Mouse (Mus musculus) macrophage (primary cell): ENCODE measurements around the gene Map2. TPM values are rescaled to one million over a fixed set of nuclear protein-coding genes. Genes with fewer than 3 reads are reported as not detected.

Source experiments
- H3K27ac ChIP-seq: fragments of 350-480 bp; formaldehyde crosslinking; 2 replicates; pipeline ENCODE4 v1.9.0; 2021
- H3K36me3 ChIP-seq: fragments of 350-480 bp; formaldehyde crosslinking; 2 replicates; pipeline ENCODE4 v1.9.0; 2021; ENCODE audit errors: inconsistent target
- H3K4me3 ChIP-seq: fragments of 350-480 bp; formaldehyde crosslinking; 2 replicates; pipeline ENCODE4 v1.9.0; 2021; ENCODE audit errors: inconsistent target
- H3K79me2 ChIP-seq: fragments of 350-480 bp; formaldehyde crosslinking; 2 replicates; pipeline ENCODE4 v1.9.0; 2021; ENCODE audit errors: inconsistent target
- WGBS: methylation state at CpG from one replicate; pipeline ENCODE4 v1.1.7; 2026; ENCODE audit warnings: inconsistent platforms; ENCODE audit not compliant: missing documents; 5-methylcytosine and 5-hydroxymethylcytosine counted together
- polyA plus RNA-seq: library from polyadenylated mRNA; stranded (reverse); fragments of 250-400 nt; gene quantifications from 3 replicates; pipeline ENCODE4 v1.2.4, GENCODE M21; 2018; ENCODE audit warnings: inconsistent platforms

The Map2 gene
- polyA plus RNA-seq, 1 experiment from 2014 or later, result 0.13 TPM

DNA sequence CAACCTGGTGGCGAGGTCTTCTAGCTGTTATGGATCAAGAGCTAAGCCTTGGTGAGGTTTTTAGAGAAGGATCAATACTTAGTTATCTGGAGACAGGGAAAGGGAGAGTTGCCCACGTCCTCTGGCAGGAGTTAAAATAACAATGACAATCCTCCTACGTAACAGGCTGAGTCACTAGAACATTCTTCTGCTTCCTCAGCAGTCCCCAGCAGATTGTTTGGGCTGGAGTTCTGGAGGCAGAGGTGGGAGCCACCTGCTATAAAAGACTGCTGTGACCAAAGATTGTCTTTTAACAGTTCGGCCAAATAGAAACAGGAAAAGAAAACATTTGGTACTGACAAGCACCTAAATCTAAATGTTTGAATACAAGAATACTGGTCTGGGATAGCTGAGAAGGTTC, 190.5 kb downstream of the Map2 start:
- H3K79me2 ChIP-seq, result no peaks in the 10 kb centered on the region
- 67% methylated on average over 4 of the region's 4 CpGs for WGBS
- no peak overlapping the region for H3K27ac ChIP-seq
- no peak overlapping the region for H3K4me3 ChIP-seq
- no peaks in the 10 kb centered on the region for H3K36me3 ChIP-seq

DNA sequence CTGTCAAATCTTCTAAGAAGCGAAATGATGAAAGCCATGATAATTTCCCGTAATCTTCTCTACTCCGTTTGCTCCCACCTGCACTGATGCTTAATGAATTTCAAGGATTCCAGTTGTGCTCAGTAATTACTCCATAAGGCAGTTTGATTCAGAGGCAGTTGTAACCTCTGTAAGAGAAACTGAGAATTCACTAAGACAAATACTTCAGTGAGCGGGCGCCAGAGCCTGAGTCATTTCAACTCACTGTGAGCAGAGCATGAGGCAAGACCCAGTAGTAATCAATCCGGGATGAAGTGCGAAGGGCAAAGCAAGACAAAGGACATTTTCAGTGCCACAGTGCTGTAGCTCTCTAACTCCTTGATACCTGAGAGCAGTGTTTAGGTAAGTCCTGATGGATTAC, 194.4 kb downstream of the Map2 start:
- Histone ChIP-seq H3K27ac (no peak overlapping the region), H3K4me3 (no peak overlapping the region), H3K36me3 (no peaks in the 10 kb centered on the region), H3K79me2 (no peaks in the 10 kb centered on the region)
- 88% methylated on average over 7 of the region's 7 CpGs for WGBS

DNA sequence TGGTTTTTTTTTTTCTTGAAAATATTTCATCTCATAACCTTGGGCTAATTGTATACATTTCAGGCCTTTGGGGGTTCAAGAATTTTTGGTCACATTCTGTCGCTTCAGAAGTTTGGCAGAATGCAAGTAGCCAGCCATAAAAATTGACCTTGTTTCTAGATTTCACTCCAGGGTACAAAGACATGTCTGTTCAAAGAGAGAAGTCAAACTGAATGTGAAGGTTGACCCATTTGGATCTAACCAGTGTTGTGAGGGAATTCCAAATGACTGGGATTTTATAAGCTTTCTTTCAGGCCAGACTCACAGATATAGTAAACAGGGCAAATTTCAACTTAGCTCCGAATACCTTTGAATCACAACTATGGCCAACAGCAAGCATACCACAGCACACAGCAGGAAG, 196.3 kb downstream of the Map2 start:
- no peak overlapping the region for H3K27ac ChIP-seq
- H3K79me2 ChIP-seq, result no peaks in the 10 kb centered on the region
- H3K4me3 ChIP-seq, result no peak overlapping the region
- 89% methylated on average over 2 of the region's 2 CpGs for WGBS
- H3K36me3 ChIP-seq, result no peaks in the 10 kb centered on the region

DNA sequence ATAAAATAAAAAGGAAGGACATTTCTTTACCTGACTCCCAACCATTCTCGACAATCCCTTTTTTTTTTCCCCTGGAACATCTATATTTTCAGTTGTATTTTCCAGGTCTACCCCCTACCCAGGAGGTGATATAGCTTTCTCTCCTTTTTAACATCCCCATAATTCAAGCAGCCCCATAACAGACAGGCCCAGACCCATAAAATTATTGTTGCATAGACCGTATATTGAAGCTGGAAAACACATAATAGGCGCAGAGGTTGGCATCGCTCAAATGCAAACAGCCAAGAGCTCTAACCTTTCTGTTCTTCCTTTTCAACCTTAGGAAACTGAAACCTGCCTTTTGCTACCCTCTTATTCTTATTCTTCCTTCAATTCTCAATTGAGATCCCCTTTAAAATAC, 211.2 kb downstream of the Map2 start:
- Histone ChIP-seq H3K4me3 (no peak overlapping the region), H3K27ac (no peak overlapping the region), H3K36me3 (no peaks in the 10 kb centered on the region), H3K79me2 (no peaks in the 10 kb centered on the region)
- WGBS, result 97% methylated on average over 3 of the region's 4 CpGs

DNA sequence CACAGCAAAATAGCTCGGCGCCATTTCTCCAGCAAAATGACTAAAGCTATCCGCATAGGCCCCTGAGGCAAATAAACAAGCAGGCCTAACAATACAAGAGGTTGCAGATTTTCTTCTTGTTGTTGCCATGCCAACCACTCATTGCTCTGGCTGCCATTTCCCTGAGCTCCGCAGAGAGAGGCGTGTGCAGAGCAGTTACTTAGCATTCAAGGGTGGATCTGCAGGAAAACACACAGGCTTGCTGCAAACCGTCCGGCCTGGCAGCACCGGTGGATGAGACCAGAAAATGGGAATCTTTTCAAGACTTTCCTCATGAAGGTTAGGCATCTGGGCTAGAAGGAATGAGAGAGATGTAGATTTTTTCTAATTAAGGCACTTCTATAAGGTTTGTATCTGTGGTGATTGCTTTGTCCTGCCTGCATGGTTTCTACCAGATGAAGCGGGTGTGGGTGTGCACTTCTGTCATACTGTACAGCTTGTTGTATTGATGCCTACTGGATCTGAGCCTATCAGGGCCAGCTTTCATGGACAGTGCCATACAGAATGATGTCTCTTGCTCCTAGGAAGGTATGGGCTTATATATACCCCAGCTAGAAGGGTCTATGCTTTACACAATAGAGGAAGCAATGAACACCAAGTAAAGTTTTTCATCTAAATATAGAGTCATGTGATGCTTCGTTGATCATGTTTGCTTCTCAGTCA, 211.8 kb downstream of the Map2 start:
- Histone ChIP-seq H3K36me3 (no peaks in the 10 kb centered on the region), H3K79me2 (no peaks in the 10 kb centered on the region), H3K4me3 (no peak overlapping the region), H3K27ac (no peak overlapping the region)
- WGBS, result 85% methylated on average over 10 of the region's 10 CpGs

DNA sequence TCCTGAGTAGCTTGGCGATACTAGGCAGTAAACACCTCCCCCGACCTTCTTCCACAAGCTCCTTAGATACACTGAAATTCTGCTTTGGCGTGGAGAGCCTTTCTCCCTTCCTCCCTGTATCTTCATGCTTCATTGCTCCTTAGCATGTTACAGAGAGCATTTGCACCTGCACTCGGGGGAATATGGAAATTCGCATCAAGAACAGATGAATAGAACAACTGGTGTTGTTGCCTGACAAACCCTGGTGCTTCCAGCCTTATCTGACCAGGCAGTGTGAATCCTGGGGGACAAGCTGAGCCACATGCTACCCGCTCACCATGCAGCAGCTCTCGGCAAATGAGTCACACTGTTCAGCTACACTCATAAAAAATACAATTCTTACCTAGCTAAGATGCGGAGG, 213.5 kb downstream of the Map2 start:
- H3K4me3 ChIP-seq, result no peak overlapping the region

DNA sequence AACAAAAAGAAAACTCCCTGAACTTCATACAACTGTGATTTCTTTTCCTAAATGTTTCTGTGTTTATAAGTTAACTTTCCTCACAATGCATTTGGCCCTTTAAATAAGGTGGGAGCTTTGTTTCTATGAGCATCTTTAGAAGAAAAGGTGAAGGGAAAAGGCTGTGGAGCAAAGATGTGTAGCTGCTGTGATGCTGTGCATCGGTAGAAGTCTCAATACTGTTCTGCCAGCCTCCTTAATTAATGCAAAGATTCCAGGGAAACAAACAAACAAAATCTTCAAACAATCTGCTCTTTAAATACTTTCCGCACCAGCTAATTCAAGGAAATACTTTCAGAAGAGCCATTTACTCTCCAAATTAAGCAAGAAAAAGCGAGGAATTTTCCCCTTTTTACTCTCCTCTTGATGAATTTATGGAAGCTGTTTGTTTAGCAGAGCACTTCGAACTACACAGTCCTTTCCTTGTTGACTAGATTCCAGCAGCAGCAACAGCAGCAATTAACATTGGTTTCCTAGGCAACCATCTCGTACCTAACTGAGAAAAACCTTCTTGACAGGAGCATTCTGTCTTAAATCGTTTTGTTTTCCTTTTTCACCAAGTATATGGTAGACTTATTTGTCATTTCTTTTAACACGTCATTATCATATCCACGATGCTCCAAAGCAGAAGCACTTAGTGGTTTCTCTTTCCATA, 220.0 kb downstream of the Map2 start:
- Histone ChIP-seq H3K27ac (no peak overlapping the region), H3K4me3 (no peak overlapping the region), H3K79me2 (no peaks in the 10 kb centered on the region), H3K36me3 (no peaks in the 10 kb centered on the region)
- 38% methylated on average over 8 of the region's 8 CpGs for WGBS

More for the DNA sequence above, 213.5 kb downstream of the Map2 start:
- WGBS, result 74% methylated on average over 5 of the region's 8 CpGs
- Histone ChIP-seq H3K79me2 (no peaks in the 10 kb centered on the region), H3K36me3 (no peaks in the 10 kb centered on the region), H3K27ac (no peak overlapping the region)

DNA sequence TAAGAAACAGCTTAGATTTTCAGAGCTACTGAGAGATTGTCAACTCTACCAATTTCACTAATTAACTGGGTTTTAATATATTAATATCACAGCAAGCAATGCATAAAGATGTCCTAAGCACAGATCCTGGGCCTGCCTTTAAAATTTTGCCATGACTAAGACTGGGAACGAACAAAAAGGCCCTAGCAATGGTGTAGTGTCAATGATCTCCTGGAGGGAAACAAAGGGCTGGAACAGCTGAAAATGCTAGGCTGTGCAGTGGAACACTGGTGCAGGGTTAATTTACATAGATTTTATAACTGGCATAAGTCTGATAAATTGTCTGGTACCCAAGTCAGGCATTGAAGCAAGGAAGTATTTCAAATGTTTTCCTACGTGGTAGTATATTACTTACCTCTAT, 220.8 kb downstream of the Map2 start:
- Histone ChIP-seq H3K36me3 (no peaks in the 10 kb centered on the region), H3K4me3 (no peak overlapping the region), H3K79me2 (no peaks in the 10 kb centered on the region), H3K27ac (no peak overlapping the region)
- 68% methylated on average over 2 of the region's 2 CpGs for WGBS

DNA sequence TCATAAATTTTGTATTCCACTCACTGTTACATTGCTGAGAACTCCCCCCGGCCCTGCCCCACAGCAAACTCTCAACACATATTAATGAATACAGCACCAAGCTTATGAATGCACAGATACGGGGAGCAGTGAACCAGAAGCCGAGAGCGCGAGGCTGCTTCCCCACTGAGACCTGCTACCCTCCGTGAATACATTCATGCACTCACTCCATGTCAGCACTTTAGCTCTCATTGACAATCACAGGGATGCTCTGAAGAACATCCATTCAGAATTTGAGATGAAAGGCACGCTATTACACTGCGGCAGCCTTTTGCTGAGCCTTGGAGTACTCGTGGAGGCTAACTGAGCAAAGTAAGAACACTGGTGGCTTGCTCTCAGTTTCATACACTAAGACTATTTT, 226.8 kb downstream of the Map2 start:
- Histone ChIP-seq H3K79me2 (no peaks in the 10 kb centered on the region), H3K4me3 (no peak overlapping the region), H3K36me3 (no peaks in the 10 kb centered on the region), H3K27ac (no peak overlapping the region)
- WGBS, result 89% methylated on average over 9 of the region's 9 CpGs

DNA sequence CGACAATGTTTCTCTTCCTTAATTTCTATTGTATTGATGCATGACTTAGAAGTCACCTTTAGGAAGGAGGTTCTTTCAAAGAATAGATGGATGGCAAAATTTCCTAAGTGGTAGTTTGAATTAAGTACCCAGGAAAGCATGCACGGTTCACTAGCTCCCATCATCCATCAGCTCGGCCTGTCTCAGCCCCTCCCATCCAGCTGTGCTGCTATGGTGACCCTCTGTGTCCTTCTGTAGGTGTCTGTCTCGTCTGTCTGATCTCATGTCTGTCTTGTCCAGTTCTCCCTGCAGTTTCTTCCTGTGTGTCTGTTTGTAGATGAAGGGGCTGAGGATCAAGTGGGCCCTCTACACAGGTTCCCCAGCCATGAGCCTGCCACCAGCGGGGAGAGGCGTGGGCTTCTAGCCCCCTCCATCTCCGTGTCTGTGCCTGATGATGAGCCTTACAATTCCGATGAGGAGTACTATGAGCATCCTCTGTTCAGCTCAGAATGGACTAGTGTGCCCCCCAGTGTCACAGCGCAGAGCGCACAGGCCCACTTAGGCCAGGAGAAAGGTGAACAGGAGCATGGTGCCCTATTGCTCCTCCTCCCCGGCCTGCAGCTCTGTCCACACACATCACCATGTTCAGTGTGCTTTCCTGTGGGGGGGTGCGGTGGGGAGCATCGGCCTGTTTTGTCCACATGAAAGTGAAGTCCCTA, 232.3 kb downstream of the Map2 start:
- H3K4me3 ChIP-seq, result no peak overlapping the region
- no peaks in the 10 kb centered on the region for H3K36me3 ChIP-seq
- H3K27ac ChIP-seq, result no peak overlapping the region
- no peaks in the 10 kb centered on the region for H3K79me2 ChIP-seq
- 80% methylated on average over 13 of the region's 13 CpGs for WGBS

DNA sequence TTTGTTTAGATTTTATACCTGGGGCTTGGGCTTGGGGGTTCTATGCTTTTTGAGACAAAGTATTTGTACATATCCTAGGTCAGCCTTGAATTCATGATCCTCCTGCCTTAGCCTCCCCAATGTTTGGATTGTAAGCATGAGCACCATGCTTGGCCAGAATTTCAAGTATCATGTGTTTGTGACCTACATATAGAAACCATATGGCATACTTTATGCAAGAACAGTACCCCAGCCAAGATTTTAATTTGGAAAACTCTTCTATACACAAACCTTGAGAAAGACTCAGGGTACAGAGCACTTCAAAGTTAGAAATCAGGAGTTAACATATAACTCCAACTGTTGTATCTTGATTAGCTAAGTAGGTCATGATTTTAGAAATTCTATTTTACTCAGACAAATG, 243.3 kb downstream of the Map2 start:
- Histone ChIP-seq H3K79me2 (no peaks in the 10 kb centered on the region), H3K4me3 (no peak overlapping the region), H3K36me3 (no peaks in the 10 kb centered on the region), H3K27ac (no peak overlapping the region)

DNA sequence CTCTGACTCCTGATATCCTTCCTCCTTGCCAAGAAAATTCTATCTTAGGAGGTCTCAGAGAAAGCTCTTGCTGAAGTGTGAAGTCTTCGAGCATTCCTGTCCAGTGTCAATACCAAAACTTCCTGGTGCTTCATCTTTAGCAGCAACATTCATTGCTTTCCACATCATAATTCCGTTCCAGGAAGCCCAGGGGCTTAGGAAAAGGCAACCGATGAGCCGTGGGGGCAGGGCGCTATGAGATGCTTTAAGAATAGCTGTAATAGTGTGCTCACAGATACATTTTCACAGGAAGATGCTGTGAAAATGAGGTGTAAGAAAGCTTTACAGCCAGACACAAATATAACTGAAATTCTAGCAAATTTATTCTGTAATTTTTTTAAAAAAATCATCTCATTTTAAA, 251.0 kb downstream of the Map2 start:
- Histone ChIP-seq H3K27ac (no peak overlapping the region), H3K36me3 (no peaks in the 10 kb centered on the region), H3K79me2 (no peaks in the 10 kb centered on the region), H3K4me3 (no peak overlapping the region)
- WGBS, result 92% methylated on average over 5 of the region's 5 CpGs

DNA sequence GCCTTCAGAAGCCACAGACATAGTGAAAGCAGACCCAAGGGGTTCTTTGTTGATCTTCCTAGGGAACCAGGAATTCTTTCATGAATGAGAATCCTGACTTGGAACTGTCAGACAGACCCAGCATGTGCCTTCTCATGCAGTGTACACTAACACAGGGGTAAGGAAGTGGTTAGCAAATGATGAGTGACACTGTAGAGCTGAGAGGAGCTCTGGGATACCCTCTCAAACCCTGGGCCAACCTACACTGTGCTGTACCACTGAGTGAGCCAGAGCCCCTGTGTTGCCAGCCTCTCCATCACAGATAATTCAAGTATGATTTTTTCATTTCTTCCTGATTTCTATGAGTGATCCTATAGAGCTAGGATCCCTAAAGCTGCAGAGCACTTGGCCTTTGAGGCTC, 255.9 kb downstream of the Map2 start:
- H3K36me3 ChIP-seq, result no peaks in the 10 kb centered on the region

DNA sequence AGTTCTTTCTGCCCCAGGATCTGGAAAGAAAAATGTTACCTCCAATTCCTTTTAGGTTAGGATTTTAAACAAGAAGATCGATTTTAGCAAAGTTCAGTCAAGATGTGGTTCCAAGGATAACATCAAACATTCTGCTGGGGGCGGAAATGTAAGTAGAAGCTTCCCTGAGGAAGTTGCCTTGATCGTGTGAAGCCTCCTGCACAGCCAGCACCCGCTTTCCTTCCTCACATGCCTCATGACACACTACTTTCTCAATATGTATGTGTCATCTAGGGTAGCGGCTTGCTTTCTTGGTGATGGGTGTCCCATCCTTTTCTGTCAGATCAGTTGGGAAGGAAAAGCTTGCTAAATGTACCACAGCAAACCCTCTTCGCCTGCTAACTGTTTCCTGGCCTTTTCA, 256.4 kb downstream of the Map2 start:
- WGBS, result 73% methylated on average over 6 of the region's 6 CpGs
- H3K4me3 ChIP-seq, result no peak overlapping the region
- no peak overlapping the region for H3K27ac ChIP-seq
- H3K36me3 ChIP-seq, result no peaks in the 10 kb centered on the region
- no peaks in the 10 kb centered on the region for H3K79me2 ChIP-seq

More for the DNA sequence above, 255.9 kb downstream of the Map2 start:
- Histone ChIP-seq H3K27ac (no peak overlapping the region), H3K79me2 (no peaks in the 10 kb centered on the region), H3K4me3 (no peak overlapping the region)

DNA sequence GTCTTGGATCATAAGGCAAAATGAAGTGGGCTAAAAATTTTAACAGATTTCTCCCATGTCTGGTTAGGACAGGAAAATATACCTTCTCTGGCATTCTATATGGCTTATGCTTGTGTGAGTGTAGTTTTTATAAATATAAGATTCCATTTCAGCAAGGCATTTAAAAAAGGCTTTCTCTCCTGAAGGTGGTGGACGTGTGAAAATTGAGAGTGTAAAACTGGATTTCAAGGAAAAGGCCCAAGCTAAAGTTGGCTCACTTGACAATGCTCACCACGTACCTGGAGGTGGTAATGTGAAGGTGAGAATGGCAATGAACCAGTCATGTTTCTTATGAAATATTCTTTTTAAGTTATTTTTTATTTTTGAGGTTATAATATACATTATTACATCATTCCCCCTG, 263.0 kb downstream of the Map2 start:
- H3K4me3 ChIP-seq, result no peak overlapping the region
- H3K36me3 ChIP-seq, result no peaks in the 10 kb centered on the region
- H3K27ac ChIP-seq, result no peak overlapping the region
- no peaks in the 10 kb centered on the region for H3K79me2 ChIP-seq
- WGBS, result 85% methylated on average over 2 of the region's 2 CpGs
